Mouse (Mus musculus) leukemia stem cell, adult 10-12 weeks (primary cell): ENCODE data around the gene Crym. TPM values are rescaled to one million over a fixed set of nuclear protein-coding genes. Genes with fewer than 3 reads are reported as not detected.

Experiments
- polyA plus RNA-seq: library from polyadenylated mRNA; stranded (reverse); fragments of >175 nt; gene quantifications from 2 replicates; pipeline ENCODE4 v1.2.3, GENCODE M21; 2012; ENCODE audit warnings: low replicate concordance

The Crym gene
- polyA plus RNA-seq, result 0.12 TPM in 1 of 2 replicates, not detected in the other

GRCm38 (mm10) chr7:120201771-120202170 lies at the start of gene Crym:
Gene Crym (minus strand): TSS chr7:120202111.

DNA sequence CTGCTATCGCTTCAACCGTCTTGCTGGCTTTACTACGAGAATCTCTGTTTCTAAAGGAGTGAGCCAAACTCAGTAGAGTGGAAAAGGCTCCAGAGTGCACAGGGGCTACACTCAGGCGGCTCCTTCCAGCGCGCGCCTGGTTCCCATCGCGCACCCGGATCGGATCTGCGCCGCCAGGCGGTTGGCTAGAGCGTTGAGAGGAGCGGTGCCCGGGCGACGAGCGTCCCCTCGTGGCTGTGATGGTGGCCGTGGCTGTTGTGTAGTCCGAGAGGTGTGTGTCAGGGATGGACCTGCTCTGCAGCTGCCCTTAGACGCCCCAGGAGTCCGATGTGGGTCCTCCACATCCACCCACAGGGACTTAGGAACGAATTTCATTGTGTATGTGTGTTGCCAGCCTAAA lies 1.9 kb upstream of the Crym start, which contains the start of gene Abca14:
Abca14 (plus strand) TSS at position 173 of the 400 bp plus-strand sequence.

GRCm38 (mm10) chr7:120173603-120174244 lies 28.2 kb downstream of the Crym start, which contains the start of gene Anks4b:
Gene Anks4b (plus strand): TSS chr7:120173858.

DNA sequence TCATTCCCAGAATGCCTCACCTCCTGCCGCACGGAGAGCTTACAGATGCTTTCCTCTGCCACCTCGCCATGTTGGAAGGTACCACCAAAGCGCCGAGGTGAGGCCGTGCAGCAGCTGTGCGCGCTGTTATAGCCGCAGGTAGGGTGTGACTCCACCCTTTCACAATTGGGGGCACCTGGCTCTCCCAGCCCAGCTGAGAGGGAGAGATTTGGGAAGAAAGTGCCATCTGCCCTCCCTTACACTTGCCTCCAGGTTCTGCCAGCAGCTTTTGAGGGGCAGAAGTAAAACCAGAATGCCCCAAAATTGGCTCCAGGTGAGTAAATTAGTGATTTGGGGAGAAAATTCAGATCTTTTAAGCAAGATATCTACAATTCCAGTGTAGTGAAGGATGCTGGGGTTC lies 56.7 kb downstream of the Crym start, which contains the start of gene Zp2:
Zp2 (minus strand) TSS at position 101 of the 400 bp plus-strand sequence.

Other genes starting within 250 kb of the Crym start
- not detected in 2 replicates for gene Dnah3, start 106.8 kb downstream of the Crym start, polyA plus RNA-seq
- gene Tmem159, start 99.8 kb downstream of the Crym start, polyA plus RNA-seq, result 0.23 and 0.32 TPM in 2 replicates
- gene Zp2, start 56.8 kb downstream of the Crym start, polyA plus RNA-seq, result not detected in 2 replicates
- gene Anks4b, start 28.3 kb downstream of the Crym start, polyA plus RNA-seq, result not detected in 2 replicates
- gene Abca14, start 1.9 kb upstream of the Crym start, polyA plus RNA-seq, result not detected in 2 replicates
- gene Abca15, start 126.6 kb upstream of the Crym start, polyA plus RNA-seq, result not detected in 2 replicates
- not detected in 2 replicates for gene Abca16, start 207.5 kb upstream of the Crym start, polyA plus RNA-seq